Mouse (Mus musculus): ENCODE results near the gene Spaca3. TPM values are rescaled to one million over a fixed set of nuclear protein-coding genes. Genes with fewer than 3 reads are reported as not detected.

Spaca3 gene
- not detected for total RNA-seq (2023)

DNA sequence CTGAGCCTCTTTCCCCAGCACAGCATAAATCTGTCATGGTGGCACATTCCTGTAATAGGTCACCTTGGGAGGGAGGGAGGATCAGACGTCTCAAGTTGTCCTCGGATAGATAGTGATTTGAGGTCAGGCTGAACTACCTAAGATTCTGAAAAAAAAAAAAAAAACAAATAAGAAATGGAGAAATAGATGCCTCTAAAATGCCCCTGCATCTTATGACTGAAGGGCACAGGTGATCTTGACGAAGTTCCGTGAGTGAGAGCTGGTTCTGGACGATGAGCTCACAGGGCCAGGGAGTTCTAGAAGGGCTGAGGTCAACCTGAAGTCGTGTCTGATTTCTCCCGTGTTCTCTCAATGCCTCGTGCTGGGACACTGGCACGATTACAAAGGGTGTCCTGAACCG is at the start of gene Spaca3:
Gene Spaca3 (plus strand): TSS at position 301 of the 400 bp plus-strand sequence.

GRCm38 (mm10) chr11:80809993-80810821 is 48.0 kb upstream of the Spaca3 start, which contains the start of gene Tmem98:
Tmem98 (plus strand) TSS chr11:80810175.

Other genes with a start within 250 kb of the Spaca3 start
- gene Myo1d, start 78.3 kb upstream of the Spaca3 start, total RNA-seq (2023) = 1 to 10 TPM; 1.1 to 1.2 TPM
- under 1 TPM in 1 of 2 experiments, not detected in 1; 0.44 TPM for gene Tmem98, start 48.2 kb upstream of the Spaca3 start, total RNA-seq (2023)

Measured in T-cell, adult 66 days (primary cell).